Mouse (Mus musculus): Measurements from ENCODE around the gene Ift172.

Ift172 gene

DNA sequence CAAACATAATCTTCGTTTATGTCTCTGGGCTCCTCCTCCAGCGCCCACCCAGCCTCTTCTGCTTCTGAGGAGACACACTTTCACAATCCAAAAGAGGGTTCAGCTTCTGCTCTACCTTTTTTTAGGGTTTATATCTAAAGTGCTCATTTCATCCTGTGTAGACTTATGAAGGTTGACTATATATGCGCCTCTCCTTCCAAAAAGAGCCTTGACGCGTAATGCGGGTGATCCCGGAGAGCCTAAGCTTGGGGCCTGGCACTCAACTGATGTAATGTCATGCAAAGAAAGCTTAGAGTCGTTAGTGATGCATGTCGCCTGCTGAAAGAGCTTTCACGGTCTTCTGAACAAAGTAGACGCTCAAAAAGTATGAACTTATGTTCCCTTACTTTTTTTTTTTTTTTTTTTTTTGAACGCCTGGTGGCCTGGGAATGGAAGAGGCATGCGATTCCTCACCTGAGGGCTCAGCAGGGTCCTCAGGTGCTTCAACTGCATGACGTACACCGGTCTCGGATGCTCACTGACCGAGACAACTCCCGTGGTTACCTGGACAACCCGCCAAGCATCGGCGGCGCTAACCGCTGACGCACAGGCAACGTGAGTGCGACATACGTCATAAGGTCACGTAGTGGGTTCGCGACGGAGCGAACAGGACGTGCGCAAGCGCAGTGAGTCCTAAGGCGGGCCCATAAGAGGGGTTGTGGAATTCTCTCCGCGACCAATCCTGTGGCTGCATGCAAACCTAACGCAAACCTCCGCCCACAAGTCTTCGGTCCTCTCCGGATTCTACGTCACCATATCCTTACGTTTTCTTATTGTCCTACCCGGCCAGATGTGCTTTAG, at the start of gene Ift172:
Gene Ift172 (minus strand): TSS at position 596 of the 840 bp plus-strand sequence.
- peak; percentile 97 for DNase-seq (ENCODE audit: low spot score)

GRCm38 (mm10) chr5:31328255-31328654, 37.3 kb upstream of the Ift172 start:
- DNase-seq (ENCODE audit: low spot score) = peak; percentile 39

DNA sequence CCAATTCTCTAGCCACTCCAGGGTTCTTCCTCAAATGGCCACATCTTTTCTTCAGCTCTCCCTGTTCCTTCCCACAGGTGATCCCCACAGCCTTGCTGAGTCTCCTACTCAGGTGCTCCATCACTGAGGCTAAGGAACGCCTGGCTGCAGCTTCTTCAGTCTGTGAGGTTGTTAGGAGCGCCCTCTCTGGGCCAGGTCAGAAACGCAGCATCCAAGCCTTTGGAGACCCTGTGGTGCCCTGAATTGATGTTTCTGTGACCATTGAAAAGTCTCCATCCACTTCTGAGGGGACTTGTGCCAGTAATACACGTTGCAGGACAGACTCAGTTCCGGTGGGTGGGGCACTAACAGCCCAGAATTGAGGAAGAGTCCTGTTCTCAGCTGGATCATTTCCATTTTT, 35.9 kb upstream of the Ift172 start:
- DNase-seq (ENCODE audit: low spot score) = no peak

- no peak for DNase-seq (ENCODE audit: low spot score)
These were observed 33.2 kb upstream of the Ift172 start for GRCm38 (mm10) chr5:31324085-31324484.

- no peak for DNase-seq (ENCODE audit: low spot score)
These were observed 31.9 kb upstream of the Ift172 start for GRCm38 (mm10) chr5:31322776-31323175.

DNA sequence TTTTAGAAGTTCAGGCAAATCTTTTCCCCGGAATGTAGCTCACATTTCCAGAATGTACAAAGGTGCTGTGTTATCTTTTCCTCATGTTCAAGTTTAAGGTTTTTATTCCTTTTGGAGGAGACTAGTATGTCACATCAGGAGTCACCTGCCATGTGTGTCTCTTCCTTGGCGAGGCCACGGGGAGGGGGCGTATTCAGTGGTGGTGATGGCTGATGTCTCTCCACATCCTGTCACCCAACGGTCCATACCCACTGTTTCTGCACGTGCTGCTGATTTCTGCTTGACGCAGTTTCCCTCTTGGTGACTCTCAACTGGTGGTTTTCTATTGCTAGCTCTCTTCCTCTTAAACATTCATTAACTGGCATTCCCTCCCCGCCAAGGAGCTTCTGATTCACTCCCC, 21.9 kb upstream of the Ift172 start:
- no peak for DNase-seq (ENCODE audit: low spot score)

- no peak for DNase-seq (ENCODE audit: low spot score)
These were observed 12.2 kb upstream of the Ift172 start for GRCm38 (mm10) chr5:31303093-31303492.

GRCm38 (mm10) chr5:31301866-31302265, 10.9 kb upstream of the Ift172 start:
- no peak for DNase-seq (ENCODE audit: low spot score)

GRCm38 (mm10) chr5:31298486-31298885, 7.6 kb upstream of the Ift172 start:
- DNase-seq (ENCODE audit: low spot score) = no peak

GRCm38 (mm10) chr5:31297981-31298380, 7.1 kb upstream of the Ift172 start:
- DNase-seq (ENCODE audit: low spot score) = no peak

DNA sequence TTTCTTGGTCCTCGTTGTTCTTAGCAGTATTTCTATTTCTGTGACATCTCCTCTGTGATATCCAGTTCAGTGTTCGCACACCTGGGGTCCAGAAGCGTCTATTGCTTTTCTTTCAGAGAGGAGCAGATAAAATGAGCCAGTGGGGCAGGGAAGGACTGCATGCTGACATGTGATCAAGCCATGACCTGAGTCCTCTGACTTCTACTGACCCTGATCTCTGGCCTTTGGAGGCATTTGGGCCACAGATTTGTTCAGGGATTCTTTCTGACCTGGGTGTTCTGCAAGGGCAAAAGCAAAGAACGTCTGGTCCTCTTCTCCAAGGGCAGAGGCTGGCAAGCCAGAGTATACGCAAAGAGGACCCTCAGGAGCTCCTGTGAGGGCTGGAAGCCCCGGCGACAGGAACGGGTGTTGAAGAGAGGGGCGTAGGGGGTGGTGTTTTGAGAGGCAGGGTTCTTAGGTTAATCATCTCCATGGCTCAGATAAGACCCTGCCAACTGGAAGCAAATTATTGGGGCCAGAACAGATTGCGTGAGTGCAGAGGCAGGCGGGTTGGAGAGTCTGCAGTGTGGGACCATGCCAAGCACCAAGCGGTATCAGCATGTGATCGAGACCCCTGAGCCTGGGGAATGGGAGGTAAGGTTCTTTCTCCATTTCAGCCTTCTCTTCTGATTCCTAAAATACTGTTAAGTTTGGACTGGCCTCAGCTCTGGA, 6.3 kb upstream of the Ift172 start, which contains the start of gene Gckr:
Gene Gckr (plus strand): TSS at position 397 of the 711 bp plus-strand sequence.
- DNase-seq (ENCODE audit: low spot score) = no peak

GRCm38 (mm10) chr5:31295606-31296141, 4.8 kb upstream of the Ift172 start, which contains the start of gene Fndc4:
Fndc4 (minus strand) TSS chr5:31296080.
- no peak for DNase-seq (ENCODE audit: low spot score)

GRCm38 (mm10) chr5:31294964-31295605, 4.2 kb upstream of the Ift172 start:
- no peak for DNase-seq (ENCODE audit: low spot score)

DNA sequence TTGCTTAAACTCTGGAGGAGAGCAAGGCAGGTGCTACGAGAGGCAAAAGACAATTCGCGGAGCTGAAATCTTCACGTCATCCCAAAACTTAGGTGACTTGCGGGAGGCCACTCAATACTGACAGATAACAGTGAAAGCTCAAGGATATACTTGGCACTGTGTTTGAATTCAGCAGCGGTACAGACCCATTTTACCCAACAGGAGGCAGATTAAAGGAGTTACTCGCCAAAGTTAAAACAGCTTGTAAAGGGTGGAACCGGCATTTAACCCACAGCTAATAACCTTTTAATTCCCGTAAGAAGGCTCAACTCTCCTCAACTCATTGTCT, 409 bp upstream of the Ift172 start:
- DNase-seq (ENCODE audit: low spot score) = no peak

DNA sequence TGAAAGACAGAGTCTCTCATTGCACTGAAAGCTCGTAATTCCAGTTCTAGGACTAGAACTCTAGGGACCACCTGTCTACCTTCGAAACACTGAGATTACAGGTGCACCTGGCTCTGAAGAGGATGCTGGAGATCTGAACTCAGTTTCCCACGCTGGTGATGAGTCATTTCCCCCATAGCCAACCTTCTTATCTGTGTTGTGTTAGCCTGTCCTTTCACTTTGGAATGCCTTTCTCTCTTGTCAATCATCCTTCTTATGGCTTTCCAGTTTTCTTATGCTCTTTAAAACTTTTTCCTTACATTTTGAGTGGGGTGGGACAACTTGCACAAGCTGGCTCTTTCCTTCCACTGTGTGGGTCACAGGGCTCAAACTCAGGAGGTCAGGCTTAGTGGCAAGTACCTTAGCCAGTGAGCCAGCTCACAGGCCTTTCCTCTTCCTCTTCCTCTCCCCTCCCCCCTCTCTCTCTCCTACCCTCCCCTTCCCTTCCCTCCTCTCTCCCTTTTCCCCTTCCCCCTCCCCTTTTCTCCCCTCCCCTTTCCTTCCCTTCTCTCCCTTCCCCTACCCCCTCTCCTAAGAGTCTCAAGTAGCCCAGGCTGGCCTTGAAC, 1.2 kb downstream of the Ift172 start:
- DNase-seq (ENCODE audit: low spot score) = no peak

DNA sequence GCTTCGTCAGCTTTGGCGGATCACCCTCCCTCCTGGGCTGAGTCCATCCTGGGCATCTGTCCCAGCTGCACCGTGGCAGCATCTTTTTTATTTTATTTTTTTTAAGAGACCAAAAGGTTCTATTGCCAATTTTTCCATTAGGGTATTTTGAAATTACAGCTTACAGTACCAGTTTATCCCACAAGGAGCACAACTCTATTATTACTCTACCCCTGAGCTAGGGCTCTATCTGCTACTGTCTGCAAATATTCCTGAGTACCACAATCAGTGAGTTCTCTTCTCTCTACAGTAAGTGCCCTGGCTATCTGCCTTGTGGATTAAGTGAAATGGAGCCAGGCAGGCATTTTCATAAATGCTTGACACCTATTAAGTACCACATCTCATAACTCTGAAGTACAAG, 2.3 kb downstream of the Ift172 start:
- no peak for DNase-seq (ENCODE audit: low spot score)

- DNase-seq (ENCODE audit: low spot score) = no peak
These were observed 2.7 kb downstream of the Ift172 start for GRCm38 (mm10) chr5:31288225-31288624.

- peak; percentile 40 for DNase-seq (ENCODE audit: low spot score)
These were observed 11.5 kb downstream of the Ift172 start for GRCm38 (mm10) chr5:31279245-31279988.

- no peak for DNase-seq (ENCODE audit: low spot score)
These were observed 17.9 kb downstream of the Ift172 start for GRCm38 (mm10) chr5:31273018-31273417.

DNA sequence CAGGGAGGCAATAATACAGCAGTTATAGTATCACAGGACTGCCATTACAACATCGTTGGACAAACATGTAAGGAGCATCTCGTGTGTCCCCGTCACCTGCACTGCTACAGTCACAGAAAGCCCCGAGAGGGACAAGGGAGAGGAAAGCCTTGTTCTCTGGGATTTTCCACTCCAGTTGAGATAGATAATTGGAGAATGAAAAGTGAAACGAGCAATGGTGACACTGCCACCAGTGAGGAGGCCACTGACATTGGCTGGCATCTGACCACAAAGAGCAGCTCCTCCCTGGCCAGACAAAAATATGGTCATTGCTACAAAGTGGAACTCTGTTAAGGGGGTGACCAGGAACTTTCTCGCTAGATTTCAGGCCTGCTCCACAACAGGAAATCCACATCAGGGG, 23.2 kb downstream of the Ift172 start:
- no peak for DNase-seq (ENCODE audit: low spot score)

GRCm38 (mm10) chr5:31266101-31266500, 24.8 kb downstream of the Ift172 start:
- DNase-seq (ENCODE audit: low spot score) = no peak
